Mouse (Mus musculus) midbrain, embryonic 11.5 days (tissue): ENCODE results near the gene Rpl18a. TPM values are rescaled to one million over a fixed set of nuclear protein-coding genes. Genes with fewer than 3 reads are reported as not detected.

Experiments
- ATAC-seq: fragments of 200-750 bp; cut with Nextera tagmentation; 2 replicates; pipeline ENCODE4 v1.8.0; 2017; ENCODE audit warnings: moderate TSS enrichment, moderate library complexity; ENCODE audit not compliant: low FRiP score
- DNase-seq: peaks from one replicate; pipeline ENCODE4 v3.0.0; 2015; ENCODE audit warnings: low spot score; ENCODE audit errors: missing footprints
- H3K27ac ChIP-seq: fragments of 300-500 bp; sonication (generic); 2 replicates; pipeline ENCODE4 v1.5.1; 2014; ENCODE audit warnings: low read depth, low read length
- H3K27me3 ChIP-seq: fragments of 300-500 bp; sonication (generic); 2 replicates; pipeline ENCODE4 v1.6.1; 2014; ENCODE audit warnings: mild to moderate bottlenecking, low read length, moderate library complexity, mixed read lengths; ENCODE audit not compliant: control insufficient read depth, insufficient read depth
- H3K36me3 ChIP-seq: fragments of 300-500 bp; sonication (generic); 2 replicates; pipeline ENCODE4 v1.6.1; 2014; ENCODE audit warnings: mild to moderate bottlenecking, low read length, moderate library complexity, mixed read lengths; ENCODE audit not compliant: control insufficient read depth, insufficient read depth
- H3K4me1 ChIP-seq: fragments of 300-500 bp; sonication (generic); 2 replicates; pipeline ENCODE4 v1.6.1; 2014; ENCODE audit warnings: low read length; ENCODE audit not compliant: control insufficient read depth, insufficient read depth
- H3K4me2 ChIP-seq: fragments of 300-500 bp; sonication (generic); 2 replicates; pipeline ENCODE4 v1.6.1; 2014; ENCODE audit warnings: mild to moderate bottlenecking, moderate library complexity
- H3K4me3 ChIP-seq: fragments of 300-500 bp; sonication (generic); 2 replicates; pipeline ENCODE4 v1.5.1; 2014; ENCODE audit warnings: low read depth, low read length
- H3K9ac ChIP-seq: fragments of 300-500 bp; sonication (generic); 2 replicates; pipeline ENCODE4 v1.6.1; 2014; ENCODE audit warnings: low read length
- H3K9me3 ChIP-seq: fragments of 300-500 bp; sonication (generic); 2 replicates; pipeline ENCODE4 v1.6.1; 2016; ENCODE audit warnings: low read length; ENCODE audit not compliant: control insufficient read depth
- WGBS: fragments of 180-500 bp; shearing (Covaris S2); extraction: QIAGEN DNeasy Blood & Tissue Kit; methylation state at CpG from one replicate; pipeline ENCODE4 v1.1.7; 2014; 5-methylcytosine and 5-hydroxymethylcytosine counted together
- polyA plus RNA-seq: library from polyadenylated mRNA; unstranded; fragments of >200 nt; fragmentation: Nextera tagmentation; extraction: Ambion mirVana; gene quantifications from 2 replicates; pipeline ENCODE4 v1.2.1, GENCODE M21; 2014

Rpl18a gene
- polyA plus RNA-seq, 1 experiment from 2014 or later: 3,086 TPM

GRCm38 (mm10) chr8:70892022-70892895 lies 5.0 kb downstream of the Rpl18a start, which contains the start of gene Slc5a5:
Slc5a5 (minus strand) TSS chr8:70892757.
- H3K36me3 ChIP-seq: peaks cover 17% of the 10 kb centered on the region
- H3K9ac ChIP-seq: peak within 1 kb of the TSS; percentile 54
- peak; percentile 93 for DNase-seq
- WGBS: 2% methylated on average over 76 of the region's 80 CpGs
- H3K4me3 ChIP-seq: peak within 1 kb of the TSS; percentile 22
- H3K27ac ChIP-seq: no peak within 1 kb of the TSS
- no peak for ATAC-seq
- H3K27me3 ChIP-seq: peaks cover 36% of the 10 kb centered on the region
- H3K9me3 ChIP-seq: no peaks in the 10 kb centered on the region
- peak within 1 kb of the TSS; percentile 41 for H3K4me2 ChIP-seq
- H3K4me1 ChIP-seq: peaks cover 13% of the 10 kb centered on the region

- Histone ChIP-seq H3K27me3 (peaks cover 36% of the 10 kb centered on the region), H3K27ac (no peak overlapping the region), H3K9ac (no peak overlapping the region), H3K9me3 (no peaks in the 10 kb centered on the region), H3K4me1 (peaks cover 12% of the 10 kb centered on the region), H3K36me3 (peaks cover 17% of the 10 kb centered on the region), H3K4me2 (no peak overlapping the region), H3K4me3 (no peak overlapping the region)
- no peak for ATAC-seq
- WGBS: 6% methylated on average over 21 of the region's 21 CpGs
- DNase-seq: no peak
Observed at GRCm38 (mm10) chr8:70891356-70891755, 5.9 kb downstream of the Rpl18a start.

GRCm38 (mm10) chr8:70890656-70891055 lies 6.6 kb downstream of the Rpl18a start:
- Histone ChIP-seq H3K9me3 (no peaks in the 10 kb centered on the region), H3K27me3 (peaks cover 36% of the 10 kb centered on the region), H3K36me3 (peaks cover 16% of the 10 kb centered on the region), H3K4me1 (peaks cover 9% of the 10 kb centered on the region), H3K9ac (no peak overlapping the region), H3K4me2 (no peak overlapping the region), H3K4me3 (no peak overlapping the region), H3K27ac (no peak overlapping the region)
- ATAC-seq: no peak
- DNase-seq: no peak
- 91% methylated on average over 5 of the region's 5 CpGs for WGBS

- ATAC-seq (peak; percentile 53; the same call in 1 of the 2 replicates), DNase-seq (peak; percentile 90)
- Histone ChIP-seq H3K4me1 (peaks cover 9% of the 10 kb centered on the region), H3K9me3 (no peaks in the 10 kb centered on the region), H3K27me3 (peaks cover 21% of the 10 kb centered on the region), H3K36me3 (no peaks in the 10 kb centered on the region), H3K27ac (no peak overlapping the region), H3K4me3 (no peak overlapping the region), H3K4me2 (peak overlapping the region; percentile 16; the same call in 1 of the 2 replicates), H3K9ac (no peak overlapping the region)
- 6% methylated on average over 17 of the region's 18 CpGs for whole genome bisulfite sequencing
Observed at GRCm38 (mm10) chr8:70887669-70888068, 9.5 kb downstream of the Rpl18a start.

- Histone ChIP-seq H3K4me1 (peaks cover 3% of the 10 kb centered on the region), H3K9ac (no peak overlapping the region), H3K4me3 (no peak overlapping the region), H3K4me2 (no peak overlapping the region), H3K27me3 (peaks cover under 1% of the 10 kb centered on the region), H3K27ac (no peak overlapping the region), H3K9me3 (no peaks in the 10 kb centered on the region), H3K36me3 (no peaks in the 10 kb centered on the region)
- WGBS: 13% methylated on average over 12 of the region's 12 CpGs
- no peak for ATAC-seq
- DNase-seq: peak; percentile 76
Observed at GRCm38 (mm10) chr8:70885612-70886011, 11.6 kb downstream of the Rpl18a start.

GRCm38 (mm10) chr8:70884683-70885082 lies 12.5 kb downstream of the Rpl18a start:
- Histone ChIP-seq H3K9ac (no peak overlapping the region), H3K4me2 (no peak overlapping the region), H3K4me1 (peaks cover 3% of the 10 kb centered on the region), H3K9me3 (no peaks in the 10 kb centered on the region), H3K36me3 (no peaks in the 10 kb centered on the region), H3K4me3 (no peak overlapping the region), H3K27ac (no peak overlapping the region), H3K27me3 (no peaks in the 10 kb centered on the region)
- ATAC-seq (no peak), DNase-seq (no peak)
- 84% methylated on average over 10 of the region's 10 CpGs for WGBS

- no peak overlapping the region for H3K4me2 ChIP-seq
- no peak overlapping the region for H3K27ac ChIP-seq
- no peaks in the 10 kb centered on the region for H3K36me3 ChIP-seq
- peaks cover 3% of the 10 kb centered on the region for H3K4me1 ChIP-seq
- no peak overlapping the region for H3K9ac ChIP-seq
- ATAC-seq (no peak), DNase-seq (no peak)
- 77% methylated on average over 4 of the region's 4 CpGs for WGBS
- no peak overlapping the region for H3K4me3 ChIP-seq
- H3K27me3 ChIP-seq: no peaks in the 10 kb centered on the region
- H3K9me3 ChIP-seq: no peaks in the 10 kb centered on the region
Observed at GRCm38 (mm10) chr8:70884186-70884585, 13.0 kb downstream of the Rpl18a start.

- Histone ChIP-seq H3K4me3 (no peak overlapping the region), H3K9me3 (no peaks in the 10 kb centered on the region), H3K27ac (no peak overlapping the region), H3K4me2 (no peak overlapping the region), H3K27me3 (no peaks in the 10 kb centered on the region), H3K4me1 (no peaks in the 10 kb centered on the region), H3K36me3 (no peaks in the 10 kb centered on the region), H3K9ac (no peak overlapping the region)
- DNase-seq (peak; percentile 83), ATAC-seq (no peak)
- WGBS: 33% methylated on average over 11 of the region's 11 CpGs
Observed at GRCm38 (mm10) chr8:70880546-70880945, 16.7 kb downstream of the Rpl18a start.

GRCm38 (mm10) chr8:70880126-70880525 lies 17.1 kb downstream of the Rpl18a start:
- Histone ChIP-seq H3K4me3 (no peak overlapping the region), H3K36me3 (no peaks in the 10 kb centered on the region), H3K9me3 (no peaks in the 10 kb centered on the region), H3K4me2 (no peak overlapping the region), H3K4me1 (no peaks in the 10 kb centered on the region), H3K27me3 (no peaks in the 10 kb centered on the region), H3K9ac (no peak overlapping the region), H3K27ac (no peak overlapping the region)
- DNase-seq: peak; percentile 87
- ATAC-seq: no peak
- 14% methylated on average over 4 of the region's 4 CpGs for WGBS
